Mouse (Mus musculus) retina, embryonic 14.5 days (tissue): Measurements from ENCODE around the gene Npcd.

Experiments
- DNase-seq: peaks from one replicate; pipeline ENCODE4 v3.0.0-alpha.2; 2015; ENCODE audit warnings: low spot score

The Npcd gene

GRCm38 (mm10) chr15:79741921-79742705 lies 91.9 kb downstream of the Npcd start, which contains the start of gene Sun2:
Gene Sun2, minus strand, starts transcription at chr15:79742536.
- DNase-seq, result peak; percentile 94

- DNase-seq, result no peak
Observed at GRCm38 (mm10) chr15:79741173-79741858, 92.7 kb downstream of the Npcd start.

- DNase-seq, result no peak
Observed at GRCm38 (mm10) chr15:79740739-79741138, 93.3 kb downstream of the Npcd start.
